Mouse (Mus musculus): Measurements from ENCODE around the gene Spock2. TPM values are rescaled to one million over a fixed set of nuclear protein-coding genes. Genes with fewer than 3 reads are reported as not detected.

Spock2 gene
- total RNA-seq (2021) (10 to 100 TPM; 34.8 to 59.0 TPM), polyA plus RNA-seq (2012; rRNA removed) (21.8 and 22.9 TPM in 2 replicates)
- long read RNA-seq, partial matches to known transcripts, result 0 of 23 reads
- long read RNA-seq, other reads (novel, unspliced or antisense), result 23 of 23 reads

DNA sequence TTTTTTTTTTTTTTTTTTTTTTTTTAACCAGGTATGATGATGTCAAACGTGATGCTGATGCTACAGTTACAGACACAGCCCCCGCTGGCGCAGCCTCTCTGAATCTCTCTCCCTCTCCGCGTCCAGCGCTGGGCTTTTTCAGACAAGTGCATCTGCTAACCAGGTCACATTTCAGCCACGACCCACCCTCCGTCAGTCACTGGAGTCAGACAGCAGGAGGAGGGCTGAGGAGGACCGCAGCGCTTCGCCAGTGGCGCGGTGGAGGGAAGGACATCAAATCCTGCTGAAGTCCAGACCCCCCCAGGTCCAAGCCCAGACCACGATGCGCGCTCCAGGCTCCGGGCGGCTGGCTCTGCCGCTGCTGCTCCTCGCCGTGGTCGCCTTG lies at the start of gene Spock2:
Gene Spock2, plus strand, starts transcription at position 74 of the 385 bp plus-strand sequence.
- peak; percentile 42 for DNase-seq

DNA sequence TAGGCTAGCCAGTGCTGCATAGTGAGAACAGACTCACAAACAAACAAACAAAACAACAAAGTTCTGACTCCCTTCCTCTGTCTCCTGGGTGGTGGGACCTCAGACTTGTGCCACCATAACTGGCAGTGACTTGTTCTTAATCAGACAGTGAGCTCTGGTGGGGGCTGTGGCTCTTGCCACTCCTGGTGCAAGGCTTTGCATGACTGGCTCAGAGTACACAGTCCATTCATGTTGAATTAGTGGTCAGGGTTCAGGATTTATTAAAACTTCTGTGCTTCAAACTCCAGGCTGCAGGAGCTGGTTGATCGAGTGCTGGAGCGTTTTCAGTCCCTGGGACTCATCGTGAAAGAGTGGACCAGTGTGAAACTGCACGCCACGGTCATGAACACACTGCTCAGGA lies 43.8 kb upstream of the Spock2 start:
- no peak for DNase-seq

DNA sequence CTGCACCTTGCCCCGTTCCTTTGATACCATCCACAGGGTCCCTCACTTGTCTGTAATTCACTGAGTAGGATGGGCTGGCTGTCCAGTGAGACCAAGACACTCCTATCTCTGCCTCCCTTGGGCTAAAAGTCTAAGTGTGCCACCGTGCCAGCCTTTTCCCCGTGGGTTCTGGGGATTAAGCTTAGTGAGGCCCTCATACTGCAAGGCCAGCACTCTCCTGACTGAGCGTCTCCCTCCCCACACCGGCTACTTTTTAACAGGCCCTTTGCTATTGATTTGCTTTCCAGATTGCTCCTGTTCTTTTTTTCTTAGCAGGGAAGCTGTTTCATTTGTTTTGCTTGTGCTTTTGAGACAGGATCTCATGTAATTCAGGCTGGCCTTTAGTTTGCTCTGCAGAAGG lies 43.1 kb upstream of the Spock2 start:
- DNase-seq, result no peak

DNA sequence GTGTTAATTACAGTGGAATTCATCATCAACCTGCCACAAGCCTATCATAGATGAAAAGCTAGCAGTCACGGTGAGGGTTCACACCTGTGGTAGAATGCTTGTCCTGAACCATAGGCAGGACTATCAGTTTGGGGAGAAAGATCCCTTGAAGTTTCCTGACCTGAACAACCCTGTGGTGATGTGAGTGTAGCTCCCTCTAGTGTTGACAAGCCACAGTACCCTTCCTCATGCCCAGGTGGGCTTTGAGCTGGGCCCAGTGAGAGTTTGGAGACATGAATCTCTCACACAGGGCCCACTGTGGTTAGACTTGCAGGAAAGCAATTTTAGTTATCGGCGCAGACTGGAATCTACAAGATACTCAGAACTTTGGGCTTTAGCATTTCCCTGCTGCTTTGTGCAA lies 39.5 kb upstream of the Spock2 start:
- peak; percentile 23 for DNase-seq

DNA sequence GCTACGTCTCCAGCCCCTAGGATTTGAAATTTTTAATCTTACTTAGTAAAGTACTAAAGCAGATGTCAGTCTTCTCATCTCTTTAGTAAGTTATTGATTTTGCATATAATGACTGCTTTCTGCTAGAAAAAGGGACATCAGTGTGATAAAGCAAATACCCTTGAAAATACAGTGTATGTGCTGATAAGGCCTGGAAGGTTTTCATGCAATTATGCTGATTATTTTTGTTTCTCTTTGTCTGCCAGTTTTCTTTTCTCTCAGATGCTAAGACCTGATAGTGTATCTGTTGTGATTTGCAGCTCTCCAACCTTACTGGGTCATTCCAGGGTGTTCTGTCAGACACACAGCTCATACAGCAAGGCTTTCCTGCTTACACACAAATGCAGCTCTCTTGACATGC lies 30.9 kb upstream of the Spock2 start:
- no peak for DNase-seq

DNA sequence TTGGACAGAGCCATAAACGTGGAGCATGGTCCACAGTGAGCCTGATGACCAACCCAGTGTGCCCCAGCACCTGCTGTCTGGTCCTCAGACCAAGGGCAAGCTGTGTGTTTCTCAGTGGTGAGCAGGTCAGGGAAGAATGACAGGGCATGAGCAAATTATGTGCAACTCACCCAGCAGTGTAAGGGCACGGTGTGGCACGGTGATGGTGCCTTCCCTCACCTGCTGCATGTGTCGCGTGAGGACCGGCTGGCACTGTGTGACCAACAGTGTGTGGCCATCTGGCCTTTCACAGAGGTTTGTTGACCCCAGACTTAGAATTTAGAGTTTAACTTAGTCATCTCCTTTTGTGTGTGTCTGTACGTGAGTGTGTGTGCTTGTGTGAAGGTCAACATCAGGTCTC lies 28.8 kb upstream of the Spock2 start:
- no peak for DNase-seq

DNA sequence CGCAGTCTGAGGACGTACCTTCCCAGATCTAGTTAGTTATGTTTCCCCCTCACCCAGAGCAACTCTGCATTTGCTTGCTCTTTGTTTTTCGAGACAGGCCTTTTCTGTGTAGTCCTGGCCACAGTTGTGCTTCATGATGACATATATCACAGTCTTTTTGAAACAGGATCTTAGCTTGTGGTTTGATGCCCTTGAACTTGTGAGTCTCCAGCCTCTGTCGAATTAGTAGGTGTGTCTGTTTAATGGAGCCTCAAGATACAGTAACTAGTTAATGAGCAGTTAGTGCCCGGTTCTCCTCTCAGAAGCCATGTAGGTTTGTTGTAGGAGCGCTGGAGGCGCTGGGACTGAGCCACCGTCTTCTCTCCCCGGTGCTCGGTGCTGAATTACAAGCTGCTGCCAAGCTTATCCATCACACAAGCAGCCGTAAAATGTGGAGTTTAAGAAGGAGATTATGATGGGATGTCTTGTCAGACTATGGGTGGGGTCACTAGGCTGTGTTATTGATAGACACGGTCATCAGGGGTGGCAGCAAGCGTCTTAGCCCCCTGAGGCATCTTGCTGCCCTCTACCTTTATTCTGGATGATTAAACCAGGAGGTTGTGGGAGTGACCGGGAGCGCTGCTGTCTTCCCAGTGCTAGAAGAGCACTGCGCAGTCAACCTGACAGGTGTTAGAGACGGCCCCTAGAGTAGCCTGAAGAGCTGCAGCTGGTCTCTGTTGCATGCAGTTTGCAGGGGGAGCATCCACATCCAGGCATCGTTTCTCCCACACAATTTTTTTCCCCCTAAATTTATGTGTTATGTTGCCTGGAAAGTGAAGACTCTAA lies 28.1 kb upstream of the Spock2 start:
- DNase-seq, result peak; percentile 24

DNA sequence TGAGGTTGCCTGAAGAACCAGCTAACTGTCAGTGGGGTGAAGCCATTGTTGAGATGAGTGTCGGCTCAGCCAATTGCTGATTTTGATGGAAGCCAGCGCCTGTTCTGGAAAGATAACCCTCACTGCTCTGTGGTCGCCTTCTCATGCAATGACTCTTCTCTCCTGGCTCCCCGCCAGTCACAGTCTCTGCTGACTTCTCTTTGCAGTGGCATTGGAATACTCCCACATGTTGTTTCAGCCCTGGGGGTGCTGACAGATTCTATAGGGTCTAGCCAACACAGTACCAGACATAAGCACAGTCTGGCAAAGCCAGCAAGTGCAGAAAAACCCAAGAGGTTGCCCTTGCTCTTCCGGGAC lies 27.5 kb upstream of the Spock2 start:
- DNase-seq, result peak; percentile 88

DNA sequence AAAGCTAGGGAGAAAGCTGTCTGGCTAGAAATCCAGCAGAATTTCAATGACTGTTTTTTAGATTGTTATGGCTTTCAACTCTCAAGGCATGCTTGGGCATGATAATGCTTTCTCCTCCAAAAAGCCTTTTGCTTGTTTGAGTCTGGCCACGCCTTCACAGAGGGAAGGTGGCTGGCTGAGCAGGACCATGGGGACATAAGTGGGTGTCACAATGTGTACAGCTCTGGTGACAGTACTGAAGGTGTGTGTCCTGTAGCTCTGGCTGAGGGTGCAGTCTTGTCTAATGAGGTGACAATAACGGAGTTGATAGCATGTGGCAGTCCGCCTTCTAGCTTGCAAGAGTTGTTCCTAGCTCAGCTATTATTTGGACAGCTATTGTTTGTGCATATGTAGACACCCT lies 25.8 kb upstream of the Spock2 start:
- no peak for DNase-seq

DNA sequence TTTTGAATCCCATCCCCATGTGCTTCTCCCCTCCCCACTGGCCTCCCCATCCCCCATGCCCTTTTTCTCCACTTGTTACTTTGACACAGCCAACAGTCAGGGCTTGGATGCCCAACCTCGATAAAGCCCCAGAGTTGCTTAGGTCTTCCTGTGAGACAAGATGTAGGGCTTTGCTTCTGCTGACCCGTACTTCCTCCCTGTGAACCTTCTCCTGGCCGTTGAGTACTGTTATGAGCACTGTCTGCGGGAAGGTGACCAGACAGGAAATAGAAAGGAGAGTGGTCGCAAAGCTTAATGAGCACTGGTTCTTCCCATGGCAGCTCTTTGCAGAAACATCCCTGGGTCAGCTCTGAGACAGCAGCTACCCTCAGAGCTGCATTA lies 25.4 kb upstream of the Spock2 start:
- no peak for DNase-seq

DNA sequence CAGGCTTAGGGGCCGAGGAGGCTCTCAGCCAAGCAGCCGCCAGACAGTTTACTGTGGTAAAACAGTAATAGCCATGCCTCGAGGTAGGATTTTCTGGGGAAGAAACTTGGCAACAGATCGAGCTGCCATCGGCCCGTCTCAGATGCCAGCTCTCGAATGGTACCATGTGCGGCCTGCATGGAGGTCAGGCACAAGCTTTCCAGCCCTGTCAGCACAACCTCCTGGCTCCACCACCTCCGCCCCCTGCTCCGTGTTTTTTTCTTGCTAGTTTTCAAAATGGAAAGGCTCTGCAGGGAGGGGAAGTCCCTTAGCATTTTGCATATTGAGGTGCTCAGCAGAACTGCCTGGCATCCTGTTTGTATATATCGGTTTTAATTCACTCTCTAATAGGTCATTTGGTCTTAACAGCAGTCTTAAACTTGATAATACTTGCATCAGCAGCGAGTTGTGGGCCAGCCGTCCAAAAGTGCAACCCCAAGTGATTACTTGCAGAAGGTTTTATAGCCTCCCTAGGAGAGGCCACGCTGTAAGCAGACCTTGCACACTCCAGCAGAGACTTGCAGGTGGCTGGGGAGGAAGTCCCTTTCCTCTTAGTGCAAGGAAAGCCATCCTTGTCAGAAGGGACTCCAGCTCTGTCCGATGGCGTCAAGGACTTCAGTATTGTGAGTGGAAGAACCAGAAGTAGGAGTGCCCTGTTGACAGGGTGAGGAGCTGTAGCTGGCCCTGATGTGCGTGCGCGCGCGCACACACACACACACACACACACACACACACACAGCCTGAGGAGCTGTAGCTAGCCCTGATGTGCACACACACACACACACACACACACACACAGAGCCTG lies 24.8 kb upstream of the Spock2 start:
- DNase-seq, result peak; percentile 27

DNA sequence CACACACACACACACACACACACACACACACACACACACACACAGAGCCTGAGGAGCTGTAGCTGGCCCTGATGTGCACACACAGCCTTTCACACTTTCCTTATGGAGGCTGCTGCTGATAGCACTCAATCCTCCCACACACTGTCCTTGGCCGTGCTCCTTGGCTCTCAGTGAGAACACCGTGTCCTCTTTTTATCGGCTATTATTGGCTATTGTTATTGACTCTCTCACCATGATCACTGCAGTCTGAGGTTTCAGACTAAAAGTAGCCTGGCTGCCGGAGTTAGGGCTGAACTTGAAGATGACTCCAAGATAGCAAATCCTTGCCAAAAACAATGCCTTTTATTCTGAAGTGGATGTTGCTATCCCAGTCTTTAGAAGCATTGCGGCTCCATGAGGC lies 24.1 kb upstream of the Spock2 start:
- peak; percentile 69 for DNase-seq

DNA sequence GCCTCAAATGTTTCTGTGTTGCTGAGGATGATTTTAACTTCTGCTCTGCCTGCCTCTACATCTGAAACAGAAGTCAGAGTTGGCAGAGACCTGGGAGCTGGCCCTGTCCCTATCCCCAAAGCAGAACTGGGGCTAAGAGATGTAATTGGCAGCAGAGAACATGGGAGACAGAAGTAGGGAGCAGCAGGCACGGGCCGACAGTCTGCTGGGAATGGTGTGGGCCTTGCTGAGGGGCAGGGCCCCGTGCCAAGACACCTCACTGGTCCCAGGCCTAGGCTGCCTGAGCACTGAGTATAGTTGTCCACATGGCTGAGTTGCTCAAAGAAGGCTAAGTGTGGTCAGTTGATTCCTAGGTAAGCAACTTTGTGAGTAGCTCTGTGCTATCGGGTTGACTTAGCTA lies 22.0 kb upstream of the Spock2 start:
- no peak for DNase-seq

DNA sequence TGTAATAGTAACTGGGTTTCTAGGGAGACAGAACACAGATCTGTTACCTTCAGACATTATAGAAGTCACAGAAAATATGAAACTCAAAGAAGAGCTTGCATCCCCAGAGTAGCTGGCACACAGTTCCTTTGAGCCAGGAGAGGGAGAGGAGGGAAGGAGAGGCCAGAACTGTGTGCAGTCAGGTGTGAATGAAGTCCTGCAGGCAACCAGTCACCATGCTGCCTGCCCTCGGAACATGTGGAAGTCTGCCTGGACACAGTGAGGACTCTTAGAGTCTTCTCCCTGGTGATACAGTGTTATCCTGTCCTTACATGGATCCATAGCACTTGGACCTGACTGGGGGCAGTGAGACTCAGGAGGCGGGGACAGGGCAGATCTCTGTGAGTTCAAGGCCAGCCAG lies 13.7 kb upstream of the Spock2 start:
- DNase-seq, result no peak

DNA sequence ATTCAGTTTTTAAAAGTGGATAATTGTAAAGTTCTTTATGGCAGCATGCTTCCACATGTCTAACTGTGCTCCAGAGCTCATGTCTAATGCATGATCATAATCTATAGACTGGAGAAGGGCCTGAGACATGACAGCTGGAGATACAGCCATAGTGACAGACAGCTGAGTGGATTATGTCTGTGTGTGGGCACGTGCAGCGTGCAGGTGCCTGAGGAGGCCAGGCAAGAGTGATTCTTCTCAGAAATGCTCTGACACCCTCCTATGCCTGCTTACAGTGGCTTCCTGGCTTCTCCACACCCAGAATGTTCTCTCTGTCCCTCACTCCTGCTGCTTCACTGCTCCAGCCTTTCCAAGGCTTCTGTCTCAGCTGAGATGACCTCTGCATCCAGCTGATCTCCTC lies 12.3 kb upstream of the Spock2 start:
- DNase-seq, result no peak

DNA sequence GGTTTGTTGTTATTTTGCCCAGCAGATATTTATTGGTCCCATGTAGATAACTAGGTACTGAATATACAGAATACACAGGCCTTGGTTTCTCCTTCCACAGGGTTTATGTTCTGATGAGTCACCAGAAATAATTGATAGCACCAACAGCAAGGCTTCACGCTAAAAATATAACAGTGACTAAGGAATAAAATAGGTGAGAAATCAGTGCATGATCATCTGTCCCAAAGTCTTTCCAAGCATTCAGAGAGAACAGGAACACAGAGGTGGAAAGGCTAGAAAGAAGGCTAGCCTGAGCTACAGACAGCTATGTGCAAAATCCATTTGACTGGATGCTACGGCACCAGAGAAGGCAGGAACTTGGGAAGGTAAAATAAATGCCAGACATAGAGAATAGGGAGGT lies 10.5 kb upstream of the Spock2 start:
- no peak for DNase-seq

DNA sequence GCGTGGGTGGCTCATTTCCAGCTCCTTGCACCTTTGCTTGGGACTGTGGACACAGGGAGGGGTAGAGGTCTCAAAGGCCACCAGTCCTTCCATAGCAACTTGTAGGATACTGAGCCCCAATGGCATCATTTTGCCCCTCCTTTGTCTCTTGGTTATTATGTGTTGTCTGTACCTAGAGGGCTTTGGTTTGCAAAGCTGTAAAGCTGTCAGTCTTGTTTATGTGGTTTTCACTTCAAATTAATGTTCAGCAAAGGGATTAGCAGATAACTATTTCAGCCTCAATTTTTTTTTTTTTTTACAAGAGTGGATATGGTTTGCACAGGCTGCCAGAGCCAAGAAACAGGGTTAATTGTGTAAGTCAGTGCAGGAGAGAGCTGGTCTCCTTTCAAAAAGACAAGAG lies 9.7 kb upstream of the Spock2 start:
- DNase-seq, result no peak

DNA sequence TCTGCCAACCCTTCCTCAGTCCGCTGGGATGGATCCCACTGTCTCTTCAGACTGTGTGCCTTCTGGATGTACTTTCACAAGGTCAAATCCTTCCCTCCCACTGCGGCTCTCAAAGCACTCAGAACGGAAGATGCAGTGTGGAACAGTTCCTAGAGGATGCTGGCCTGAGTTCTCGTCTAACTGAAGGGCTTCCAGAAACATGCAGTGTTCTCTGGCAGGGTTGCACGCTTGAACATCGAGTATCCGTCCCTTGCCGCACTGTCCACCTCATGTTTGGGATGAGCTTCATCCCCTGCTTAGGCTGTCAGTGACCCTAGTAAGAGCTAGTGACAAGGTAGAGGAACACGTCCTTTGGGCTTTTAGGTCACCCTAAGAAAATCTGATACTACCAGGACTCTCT lies 8.9 kb upstream of the Spock2 start:
- no peak for DNase-seq

DNA sequence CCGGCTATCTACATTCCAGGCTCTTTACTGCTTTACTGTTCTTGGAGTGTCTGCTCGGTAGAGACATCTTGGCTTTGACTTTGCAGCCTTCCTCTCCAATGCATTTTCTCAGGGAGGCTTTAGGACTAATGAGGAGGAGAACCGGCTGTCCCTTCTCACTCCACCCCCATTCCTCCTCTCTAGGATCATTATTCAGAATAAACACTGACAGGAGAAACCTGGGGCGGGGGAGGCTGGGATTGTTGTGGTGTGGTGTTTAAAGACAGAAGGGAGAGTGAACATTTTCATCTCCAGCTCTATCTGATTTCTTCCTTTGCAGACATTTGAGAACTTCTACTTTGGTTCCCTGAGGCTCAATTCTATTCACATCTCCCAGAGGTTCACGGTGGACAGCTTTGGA lies 8.2 kb upstream of the Spock2 start:
- no peak for DNase-seq

DNA sequence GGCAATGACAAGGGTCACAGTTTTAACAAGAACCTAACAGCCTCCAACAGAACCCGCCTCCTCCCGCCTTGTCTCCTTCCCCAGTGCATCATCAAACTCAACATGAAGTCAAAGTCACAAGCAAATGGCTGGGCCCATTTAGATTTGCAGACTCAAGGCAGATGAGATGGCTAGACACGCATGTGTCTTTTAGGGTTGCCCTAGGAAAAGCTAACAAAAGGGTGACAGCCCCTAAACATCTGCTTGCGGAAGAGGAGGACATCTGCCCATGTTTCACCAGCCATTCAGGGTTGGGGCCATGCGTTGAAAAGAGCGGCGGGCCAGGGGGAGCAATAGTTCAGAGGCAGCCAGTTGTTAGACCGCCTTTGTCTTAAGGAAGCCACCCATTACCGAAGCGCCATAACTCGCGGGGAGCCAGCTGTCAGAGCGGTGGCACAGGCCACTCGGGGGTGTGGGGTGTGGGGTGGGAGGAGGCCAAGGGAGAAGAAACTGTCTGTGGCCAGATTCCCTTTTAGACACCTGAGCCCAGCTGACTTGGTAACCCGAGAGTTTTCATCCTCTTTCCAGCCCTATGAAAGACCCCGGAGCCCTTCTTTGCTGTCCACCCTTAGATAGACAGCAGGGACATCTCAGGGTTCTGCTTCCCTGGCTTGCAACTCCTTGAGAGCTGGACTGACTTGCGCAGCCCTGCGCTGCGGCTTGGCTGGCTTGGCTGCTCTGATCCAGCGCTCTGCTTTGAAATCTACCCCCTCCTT lies 451 bp upstream of the Spock2 start:
- no peak for DNase-seq

DNA sequence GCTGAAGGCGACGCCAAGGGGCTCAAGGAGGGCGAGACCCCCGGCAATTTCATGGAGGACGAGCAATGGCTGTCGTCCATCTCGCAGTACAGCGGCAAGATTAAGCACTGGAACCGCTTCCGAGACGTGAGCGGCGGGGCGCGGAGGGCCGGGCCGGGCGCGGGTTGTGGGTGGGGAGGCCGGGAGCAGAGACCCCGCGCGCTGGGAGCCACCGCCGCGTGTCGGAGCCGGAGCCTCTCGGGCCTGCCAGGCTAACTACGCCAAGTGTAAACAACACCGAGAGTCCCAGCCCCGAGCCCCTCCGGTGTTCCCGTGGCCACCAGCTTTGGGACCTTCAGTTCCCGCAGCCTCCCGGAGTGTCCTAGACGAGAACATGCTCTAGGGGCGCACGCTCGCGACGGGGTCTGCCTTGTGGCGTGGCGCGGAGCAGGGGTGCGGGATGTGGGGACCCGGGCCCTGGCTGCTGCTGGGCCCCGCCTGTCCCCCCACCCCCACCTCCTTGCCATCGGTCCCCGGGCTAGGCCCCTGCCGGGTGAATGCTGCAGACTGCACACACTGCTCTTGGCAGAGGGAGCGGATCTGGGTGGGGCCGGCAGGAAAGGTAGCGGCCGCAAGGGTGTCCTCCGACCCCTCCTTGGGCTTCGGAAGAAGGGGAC lies 640 bp downstream of the Spock2 start:
- peak; percentile 56 for DNase-seq

DNA sequence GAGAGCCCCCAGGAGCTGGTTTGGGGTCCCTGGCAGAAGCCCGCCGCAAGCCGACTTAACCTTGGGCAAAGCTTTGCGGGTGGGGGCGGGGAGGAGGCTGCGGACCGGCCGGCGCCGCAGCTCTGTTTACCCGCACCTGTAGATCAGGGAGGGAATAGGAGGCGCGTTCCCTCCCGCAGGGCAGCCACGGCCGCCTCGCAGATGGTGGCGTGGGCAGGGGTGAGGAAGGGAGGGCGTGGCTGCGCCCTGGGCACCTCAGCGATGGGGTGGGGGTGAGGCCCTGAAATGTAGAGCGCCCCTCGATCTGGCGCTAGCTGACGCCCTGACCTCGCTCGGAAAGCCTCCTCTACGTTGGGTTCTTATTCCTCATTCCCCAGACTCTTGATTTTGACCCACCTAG lies 1.4 kb downstream of the Spock2 start:
- peak; percentile 18 for DNase-seq
